Mouse (Mus musculus) small intestine, adult 2 months (tissue): ENCODE measurements around the gene Ddr1.

ENCODE experiments used
- CTCF ChIP-seq: fragments of 200-500 bp; IDR thresholded peaks from 2 replicates; pipeline ENCODE4 v1.5.1; 2012; ENCODE audit warnings: low read depth, mild to moderate bottlenecking, control low read depth, inconsistent platforms, low read length, moderate library complexity, mixed read lengths; ENCODE audit not compliant: insufficient replicate concordance, insufficient read length; ENCODE audit errors: extremely low read depth
- POLR2A ChIP-seq: fragments of 200-500 bp; IDR thresholded peaks from 2 replicates; pipeline ENCODE4 v1.6.1; 2012; ENCODE audit warnings: low read depth, mild to moderate bottlenecking, control low read depth, inconsistent platforms, low read length, moderate library complexity

DNA sequence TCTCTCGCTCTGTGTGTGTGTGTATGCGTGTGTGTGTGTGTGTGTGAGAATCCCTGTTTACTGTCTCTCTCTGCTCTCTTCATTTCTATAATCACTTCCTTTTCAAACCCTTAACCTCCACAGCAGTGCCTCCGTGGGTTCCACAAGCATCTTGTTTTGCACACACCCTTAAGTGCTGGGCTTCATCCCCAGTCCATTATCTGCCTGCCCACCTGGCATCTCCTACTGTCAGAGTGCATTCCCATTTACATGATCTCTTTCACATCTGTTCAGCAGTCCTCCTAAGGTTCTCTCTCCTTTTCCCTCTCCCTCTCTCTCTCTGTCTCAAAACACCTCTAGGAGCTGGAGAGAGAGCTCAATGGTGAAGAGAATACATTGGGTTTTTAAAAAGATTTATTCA is 38.5 kb upstream of the Ddr1 start:
- TF ChIP-seq CTCF (no peak), POLR2A (no peak)
